Mouse (Mus musculus) megakaryocyte, embryonic 14.5 days (primary cell): ENCODE measurements around the gene Crtc2. TPM values are rescaled to one million over a fixed set of nuclear protein-coding genes. Genes with fewer than 3 reads are reported as not detected.
A peak's percentile ranks its signal among the peaks of the same experiment; 100 is the strongest.

Experiments used
- H3K27me3 ChIP-seq: replicated peaks from 2 replicates; pipeline ENCODE3; 2012; ENCODE audit warnings: inconsistent platforms
- H3K36me3 ChIP-seq: replicated peaks from 2 replicates; pipeline ENCODE3; 2012; ENCODE audit warnings: low read length, inconsistent platforms, mixed read lengths
- H3K4me1 ChIP-seq: 2 replicates; pipeline ENCODE4 v1.6.1; 2012; ENCODE audit warnings: inconsistent platforms
- H3K4me3 ChIP-seq: replicated peaks from 2 replicates; pipeline ENCODE3; 2012; ENCODE audit warnings: moderate library complexity, mild to moderate bottlenecking, inconsistent platforms
- H3K9me3 ChIP-seq: 2 replicates; pipeline ENCODE4 v1.6.1; 2012; ENCODE audit warnings: inconsistent platforms
- FLI1 ChIP-seq: IDR thresholded peaks from 2 replicates; pipeline ENCODE4 v1.6.1; 2012; ENCODE audit warnings: low read length, inconsistent platforms, mixed read lengths
- GATA1 ChIP-seq: IDR thresholded peaks from 3 replicates; pipeline ENCODE4 v1.6.1; 2012; ENCODE audit warnings: mixed read lengths, low read length, inconsistent platforms, borderline replicate concordance
- polyA plus RNA-seq: library from polyadenylated mRNA; stranded (reverse); fragments of >175 nt; gene quantifications from 2 replicates; pipeline ENCODE4 v1.2.3, GENCODE M21; 2012; ENCODE audit warnings: low replicate concordance; ENCODE audit not compliant: insufficient read depth

Crtc2 gene
- polyA plus RNA-seq, 1 experiment: 53.7 TPM

DNA sequence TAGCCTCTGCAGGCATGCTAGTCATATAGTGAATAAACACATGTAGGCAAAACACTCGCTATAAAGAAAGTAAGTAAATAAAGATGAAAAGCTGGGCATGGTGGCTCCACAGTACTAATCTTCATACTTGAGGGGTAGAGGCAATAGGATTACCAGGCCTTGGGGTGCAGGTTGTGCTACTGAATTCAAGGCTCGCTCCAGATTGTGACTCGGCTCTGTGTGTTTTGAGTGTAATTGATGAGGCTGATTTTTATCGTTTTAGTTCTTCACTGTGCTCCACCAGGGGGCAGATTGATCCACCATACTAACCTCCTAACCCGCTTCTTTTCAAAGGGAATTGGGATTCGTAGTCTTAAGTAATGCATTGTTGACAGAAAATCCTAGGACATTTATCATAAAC lies 33.9 kb upstream of the Crtc2 start:
- H3K4me1 ChIP-seq: peaks cover 65% of the 10 kb centered on the region
- H3K36me3 ChIP-seq: peaks cover 24% of the 10 kb centered on the region
- no peak for TF ChIP-seq FLI1
- TF ChIP-seq GATA1: no peak
- H3K9me3 ChIP-seq: no peaks in the 10 kb centered on the region
- H3K4me3 ChIP-seq: peak overlapping the region; percentile 93
- H3K27me3 ChIP-seq: no peaks in the 10 kb centered on the region

DNA sequence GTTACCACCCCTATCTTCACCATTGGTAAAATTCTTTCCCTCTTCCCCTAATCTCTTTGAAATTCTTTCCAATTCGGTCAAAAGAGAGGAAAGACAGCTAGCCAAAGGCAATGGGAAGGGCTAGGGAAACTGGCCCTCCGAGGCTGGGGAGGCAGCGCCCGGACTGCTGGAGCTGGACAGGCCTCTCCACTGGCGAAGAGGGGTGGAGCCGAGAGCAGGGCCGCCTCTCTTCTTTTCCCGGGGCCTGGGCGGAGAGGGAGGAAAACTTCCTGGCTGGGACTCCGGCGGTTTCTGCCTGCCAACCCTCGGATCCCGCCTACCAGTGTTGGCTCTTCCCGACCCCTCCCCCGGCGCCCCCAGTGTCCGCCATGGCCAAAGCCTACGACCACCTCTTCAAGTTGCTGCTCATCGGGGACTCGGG lies 33.4 kb upstream of the Crtc2 start:
- H3K27me3 ChIP-seq: no peaks in the 10 kb centered on the region
- H3K9me3 ChIP-seq: no peaks in the 10 kb centered on the region
- H3K4me1 ChIP-seq: peaks cover 62% of the 10 kb centered on the region
- no peak for TF ChIP-seq GATA1
- peaks cover 29% of the 10 kb centered on the region for H3K36me3 ChIP-seq
- peak overlapping the region; percentile 93 for H3K4me3 ChIP-seq

DNA sequence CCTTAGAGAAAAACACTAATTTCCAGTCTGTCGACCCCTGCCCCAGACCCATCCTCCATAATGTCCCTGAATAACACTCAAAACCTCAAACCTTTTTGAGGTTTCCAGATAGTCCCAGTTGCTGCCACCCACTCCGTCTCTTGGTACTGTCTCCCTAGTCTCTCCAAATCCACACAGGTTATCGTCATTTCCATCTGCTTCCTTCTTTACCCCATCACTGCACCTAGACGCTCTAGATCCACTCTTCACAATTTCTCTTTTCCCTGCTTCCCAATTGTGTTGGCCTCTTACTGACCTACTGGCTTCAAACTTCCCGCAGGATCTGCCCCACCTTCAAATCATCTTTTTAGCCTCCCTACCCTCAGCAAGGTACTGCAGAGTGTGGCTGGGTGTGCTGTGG lies 32.8 kb upstream of the Crtc2 start:
- Histone ChIP-seq H3K36me3 (peaks cover 35% of the 10 kb centered on the region), H3K27me3 (no peaks in the 10 kb centered on the region), H3K4me1 (peaks cover 60% of the 10 kb centered on the region), H3K4me3 (peak overlapping the region; percentile 93), H3K9me3 (no peaks in the 10 kb centered on the region)
- TF ChIP-seq GATA1: no peak
- TF ChIP-seq FLI1: no peak

DNA sequence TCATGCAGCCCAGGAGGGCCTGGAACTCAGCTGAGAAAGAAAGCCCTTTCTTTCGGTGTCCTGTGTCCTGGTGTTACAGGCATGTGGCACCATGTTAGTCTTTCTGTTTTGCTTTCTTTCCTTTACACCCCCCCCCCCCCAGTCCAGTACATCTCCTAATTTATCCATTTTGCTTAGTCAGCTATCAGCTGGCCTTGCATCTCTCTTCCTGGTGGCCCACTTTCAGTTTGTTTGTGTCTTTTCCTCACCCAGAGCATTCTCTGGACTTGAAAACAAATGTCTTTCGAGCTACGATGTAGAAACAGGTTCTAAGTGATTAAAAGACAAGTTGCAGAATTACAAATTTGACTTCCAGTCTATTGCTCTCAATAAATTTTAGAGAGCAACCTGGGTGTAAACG lies 31.5 kb upstream of the Crtc2 start:
- Histone ChIP-seq H3K36me3 (peaks cover 35% of the 10 kb centered on the region), H3K9me3 (no peaks in the 10 kb centered on the region), H3K4me1 (peaks cover 50% of the 10 kb centered on the region), H3K4me3 (peak overlapping the region; percentile 67), H3K27me3 (no peaks in the 10 kb centered on the region)
- TF ChIP-seq FLI1 (no peak), GATA1 (no peak)

DNA sequence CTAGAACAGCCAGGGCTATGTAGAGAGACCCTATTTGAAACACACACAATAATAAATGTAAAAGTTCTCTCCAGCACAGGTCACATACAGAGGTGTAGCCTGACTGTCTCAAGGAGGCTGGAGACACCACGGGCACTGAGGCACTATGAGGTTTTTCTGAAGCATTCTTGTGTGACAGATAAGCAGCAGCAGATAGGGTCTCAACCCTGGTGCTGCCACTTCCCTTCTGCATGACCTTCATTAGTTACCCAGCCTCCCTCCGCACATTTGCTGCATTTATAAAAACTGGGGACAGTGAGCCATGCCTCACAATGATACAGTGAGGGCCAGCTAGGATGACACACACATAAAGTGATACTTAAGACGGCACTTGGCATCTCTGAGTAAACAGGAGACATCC lies 31.0 kb upstream of the Crtc2 start:
- Histone ChIP-seq H3K4me3 (peak overlapping the region; percentile 72), H3K27me3 (no peaks in the 10 kb centered on the region), H3K36me3 (peaks cover 35% of the 10 kb centered on the region), H3K4me1 (peaks cover 47% of the 10 kb centered on the region), H3K9me3 (no peaks in the 10 kb centered on the region)
- TF ChIP-seq FLI1 (no peak), GATA1 (no peak)

DNA sequence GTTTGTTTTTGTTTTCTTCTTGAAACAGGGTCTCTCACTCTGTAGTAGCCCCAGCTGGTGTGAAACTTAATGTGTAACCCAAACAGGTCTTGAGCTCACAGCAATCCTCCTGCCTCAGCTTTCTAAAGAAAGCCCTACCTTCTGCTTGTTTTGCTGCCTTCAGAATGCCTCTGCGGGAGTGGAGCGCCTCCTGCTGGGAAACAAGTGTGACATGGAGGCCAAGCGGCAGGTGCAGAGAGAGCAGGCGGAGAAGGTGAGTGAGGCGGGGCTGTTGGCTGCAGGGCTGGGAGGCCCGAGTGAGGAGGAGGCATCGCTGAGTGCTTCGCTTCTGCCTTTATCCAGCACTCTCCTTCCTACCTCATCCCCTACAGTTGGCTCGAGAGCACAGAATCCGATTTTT lies 29.6 kb upstream of the Crtc2 start:
- TF ChIP-seq GATA1 (no peak), FLI1 (no peak)

DNA sequence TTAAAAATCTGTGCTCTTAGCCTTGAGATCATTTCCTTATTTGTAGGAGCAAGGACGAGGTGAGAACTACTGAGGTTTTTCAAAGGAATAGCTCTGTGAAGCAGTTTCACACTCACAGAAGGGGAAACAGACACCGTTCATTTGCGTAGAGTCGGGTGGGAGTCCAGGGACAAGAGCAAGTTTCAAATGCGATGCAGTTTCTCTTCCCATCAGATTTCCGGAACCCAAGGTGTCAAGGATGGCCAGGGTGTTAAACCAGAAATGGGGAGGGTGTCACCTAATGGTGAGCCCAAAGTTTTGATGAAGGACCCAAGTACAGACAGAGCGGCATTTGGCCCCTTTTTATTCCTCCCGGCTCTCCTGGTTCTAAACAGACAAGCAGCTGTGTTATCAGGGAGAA lies 22.9 kb upstream of the Crtc2 start:
- Histone ChIP-seq H3K27me3 (no peaks in the 10 kb centered on the region), H3K4me1 (peaks cover 16% of the 10 kb centered on the region; the same call in 1 of the 2 replicates), H3K36me3 (peaks cover 26% of the 10 kb centered on the region), H3K9me3 (no peaks in the 10 kb centered on the region), H3K4me3 (peak overlapping the region; percentile 96)
- no peak for TF ChIP-seq GATA1
- no peak for TF ChIP-seq FLI1

More for the DNA sequence above, 29.6 kb upstream of the Crtc2 start:
- H3K36me3 ChIP-seq: peaks cover 35% of the 10 kb centered on the region
- H3K9me3 ChIP-seq: no peaks in the 10 kb centered on the region
- no peak overlapping the region for H3K4me3 ChIP-seq
- peaks cover 41% of the 10 kb centered on the region for H3K4me1 ChIP-seq
- no peaks in the 10 kb centered on the region for H3K27me3 ChIP-seq

DNA sequence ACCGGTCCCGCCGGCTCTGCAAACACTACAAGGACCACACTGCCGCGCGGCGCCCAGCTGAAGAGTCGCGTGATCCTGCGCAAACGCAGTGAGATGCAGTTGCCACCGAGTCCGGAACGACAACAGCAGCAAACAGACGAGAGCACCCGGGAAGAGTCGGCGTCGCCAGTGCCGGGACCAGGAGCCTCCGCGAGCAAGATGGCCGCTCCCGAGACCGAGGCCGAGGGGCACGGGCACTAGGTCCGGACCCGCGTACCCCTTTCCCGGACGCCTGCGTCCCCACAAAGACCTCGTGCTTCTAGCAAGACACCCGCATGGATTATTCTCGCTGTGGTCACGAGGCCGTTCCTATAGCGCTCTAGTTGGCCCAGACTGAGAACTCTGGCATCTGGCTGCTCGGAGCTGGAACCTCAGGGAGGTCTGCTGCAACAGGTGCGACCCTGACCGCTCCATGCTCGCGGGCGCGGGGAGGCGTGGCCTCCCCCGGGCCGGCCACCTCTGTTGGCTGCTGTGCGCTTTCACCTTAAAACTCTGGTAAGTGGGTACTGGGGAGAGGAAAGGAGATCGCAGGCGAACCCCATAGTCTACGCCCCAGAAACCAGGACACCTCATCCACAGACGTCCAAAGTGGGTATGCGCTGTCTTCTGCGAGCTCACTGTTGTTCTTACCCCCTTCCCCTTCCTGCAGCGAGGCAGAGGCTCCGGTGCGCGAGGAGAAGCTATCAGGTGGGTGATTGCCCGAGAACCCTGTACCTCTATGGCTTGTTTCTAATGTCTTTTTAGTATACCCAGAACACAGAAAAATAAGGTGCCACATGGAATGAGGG lies 22.2 kb upstream of the Crtc2 start, which contains the start of gene Jtb:
Gene Jtb (plus strand): TSS at position 91 of the 827 bp plus-strand sequence.
- TF ChIP-seq GATA1 (no peak), FLI1 (no peak)
- no peaks in the 10 kb centered on the region for H3K27me3 ChIP-seq
- H3K4me3 ChIP-seq: peak within 1 kb of the TSS; percentile 96
- peaks cover 30% of the 10 kb centered on the region for H3K36me3 ChIP-seq
- peaks cover 16% of the 10 kb centered on the region; the same call in 1 of the 2 replicates for H3K4me1 ChIP-seq
- H3K9me3 ChIP-seq: no peaks in the 10 kb centered on the region

DNA sequence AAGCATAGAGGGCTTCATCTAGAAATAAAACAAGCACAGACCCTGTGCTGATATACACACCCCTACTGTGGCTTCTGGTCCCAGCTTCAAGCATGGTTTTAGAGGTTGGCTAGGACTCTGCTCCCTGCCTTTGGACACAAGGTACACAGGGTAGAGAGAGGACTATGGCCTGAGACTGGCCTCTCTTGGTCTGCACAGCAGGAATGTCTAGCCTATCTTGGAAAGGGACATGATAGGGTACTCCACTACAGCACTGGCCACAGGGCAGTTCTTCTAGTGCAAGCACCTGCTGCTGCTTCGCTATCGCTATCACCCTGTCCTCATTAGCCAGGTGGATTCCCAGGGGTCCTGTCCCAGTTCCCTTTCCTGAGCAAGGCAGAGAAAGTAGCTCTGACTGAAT lies 12.7 kb upstream of the Crtc2 start:
- Histone ChIP-seq H3K27me3 (peaks cover 3% of the 10 kb centered on the region), H3K4me3 (no peak overlapping the region), H3K36me3 (peaks cover 9% of the 10 kb centered on the region), H3K4me1 (peaks cover 34% of the 10 kb centered on the region), H3K9me3 (no peaks in the 10 kb centered on the region)
- TF ChIP-seq FLI1 (no peak), GATA1 (no peak)

DNA sequence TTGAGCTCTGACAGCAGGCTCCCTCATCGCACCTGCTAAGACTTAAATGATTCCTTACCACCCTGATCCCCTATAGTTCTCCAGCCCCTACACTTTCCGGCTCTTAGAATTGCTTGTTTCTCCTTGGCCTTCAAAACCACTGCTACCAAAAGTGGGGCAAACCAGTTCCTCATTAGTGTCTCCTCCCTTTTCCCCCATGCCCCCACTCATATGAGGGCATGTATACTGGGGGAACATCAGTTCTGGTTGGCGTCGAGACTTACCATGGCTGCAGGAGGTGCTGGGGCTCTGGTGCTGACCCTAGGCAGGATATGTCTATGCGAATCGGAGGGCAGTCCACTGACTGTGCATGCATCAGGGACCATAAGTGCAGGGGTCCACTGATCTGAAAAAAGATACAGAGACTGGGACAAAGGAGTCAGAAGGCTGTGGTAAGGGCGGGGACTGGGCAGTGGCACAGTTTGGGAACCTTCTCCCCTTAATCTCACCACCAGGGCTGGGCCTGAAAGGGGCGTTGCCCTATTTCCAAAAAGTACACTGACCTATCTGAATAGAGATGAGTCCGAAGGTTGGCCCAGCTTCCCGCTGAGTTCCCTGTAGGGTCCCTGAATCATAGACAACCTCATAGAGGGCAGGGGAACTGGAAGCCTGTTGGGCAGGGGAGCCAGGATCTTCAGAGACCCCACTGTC lies 12.1 kb upstream of the Crtc2 start:
- Histone ChIP-seq H3K9me3 (no peaks in the 10 kb centered on the region), H3K4me1 (peaks cover 39% of the 10 kb centered on the region), H3K4me3 (no peak overlapping the region), H3K36me3 (peaks cover 5% of the 10 kb centered on the region), H3K27me3 (peaks cover 3% of the 10 kb centered on the region)
- TF ChIP-seq GATA1 (no peak), FLI1 (no peak)
